Mouse (Mus musculus) right cerebral cortex, adult 2 months (tissue): ENCODE measurements around the gene Tmem160.

Experiments
- DNase-seq, 2 experiments: peaks; one replicate each; pipeline ENCODE4 v3.0.0; 2021 to 2022; ENCODE audit warnings: low spot score in 2 of 2

Tmem160 gene

GRCm38 (mm10) chr7:16452587-16453073 is at the start of gene Tmem160:
Gene Tmem160, plus strand, starts transcription at chr7:16452779.
- DNase-seq, result peak; percentile 88 to 91

DNA sequence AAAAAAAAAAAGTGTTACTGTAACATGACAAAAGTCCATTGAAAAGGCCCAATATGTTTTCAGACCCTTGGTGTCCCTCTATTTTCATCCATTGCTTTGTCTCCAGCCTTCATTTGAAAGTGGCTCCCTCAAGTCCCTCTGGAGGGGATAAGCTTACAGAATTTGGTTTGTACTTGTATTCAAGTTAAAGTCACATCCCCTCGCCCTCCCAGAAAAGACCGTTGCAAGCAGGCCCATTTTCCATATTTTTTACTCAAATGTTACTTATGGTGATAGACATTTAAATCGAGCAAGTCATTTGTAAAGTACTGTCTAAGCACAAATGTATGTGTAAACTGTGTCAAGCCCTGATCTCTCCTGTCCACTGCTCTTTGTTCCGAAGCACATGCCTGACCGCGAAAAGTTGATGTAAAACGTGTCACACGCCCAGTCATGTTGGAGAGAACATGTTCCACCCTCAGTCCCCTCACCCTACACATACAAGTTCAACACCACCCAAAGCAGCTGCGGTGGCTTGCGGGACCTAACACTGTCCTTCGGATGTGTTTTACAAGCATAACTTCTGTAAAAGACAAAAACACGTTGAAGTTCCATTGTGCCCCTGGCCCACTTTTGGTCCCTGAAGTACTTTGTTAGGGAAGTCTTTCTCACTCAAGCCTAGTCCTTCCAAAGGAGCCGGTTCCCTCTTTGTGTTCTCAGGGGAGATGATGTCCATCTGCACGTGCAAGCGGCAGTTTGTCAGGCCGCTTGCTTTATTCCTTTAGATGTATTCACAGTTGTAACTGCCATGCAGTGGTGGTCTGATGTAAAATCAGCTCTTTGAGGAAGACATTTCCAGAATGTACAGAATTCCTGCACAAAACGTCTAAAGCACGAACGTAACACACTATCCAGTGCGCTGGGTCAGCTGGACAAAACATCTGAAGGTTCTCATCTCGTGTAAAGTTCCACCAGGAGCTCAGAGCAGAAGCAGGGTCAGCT is 49.3 kb upstream of the Tmem160 start:
- peak; percentile 22 to 26 for DNase-seq

DNA sequence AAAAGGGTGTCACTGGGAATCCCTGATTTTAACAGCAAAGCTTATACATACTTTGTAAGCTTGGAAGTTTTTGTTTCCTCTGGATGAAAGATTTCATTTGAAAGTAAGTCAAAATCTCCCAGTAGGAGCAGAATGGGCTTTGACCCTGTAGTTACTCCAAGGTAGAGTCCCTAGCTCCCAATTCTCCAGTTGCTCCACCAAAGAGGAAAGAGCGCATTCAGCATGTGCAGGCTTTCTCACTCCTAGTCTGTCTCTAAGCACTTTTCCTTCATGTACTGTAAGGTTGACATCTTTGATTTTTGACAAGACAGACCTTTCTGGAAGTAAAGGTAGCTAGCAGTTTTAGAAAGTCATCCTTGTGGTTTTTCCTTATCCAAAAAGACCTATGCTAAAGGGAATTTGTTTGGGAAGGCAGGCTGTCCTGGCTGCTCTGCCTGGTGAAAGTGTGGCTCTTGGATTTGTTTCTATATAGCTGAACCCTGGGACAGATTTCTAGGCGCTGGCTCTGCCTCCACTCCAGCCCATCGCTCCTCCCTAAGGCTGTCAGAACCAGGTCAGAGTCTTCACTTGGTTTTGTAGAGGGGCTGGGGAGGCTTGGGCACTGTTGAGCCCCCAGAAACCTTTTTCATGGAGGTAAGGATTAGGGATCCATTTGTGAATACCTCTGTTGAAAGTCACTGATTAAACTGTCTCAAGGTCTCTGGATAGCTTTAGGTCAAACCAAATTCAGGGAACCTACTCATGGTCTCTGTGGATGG is 48.1 kb upstream of the Tmem160 start:
- DNase-seq, result no peak

GRCm38 (mm10) chr7:16405073-16405455 is 47.5 kb upstream of the Tmem160 start:
- peak; percentile 10 to 21 for DNase-seq

DNA sequence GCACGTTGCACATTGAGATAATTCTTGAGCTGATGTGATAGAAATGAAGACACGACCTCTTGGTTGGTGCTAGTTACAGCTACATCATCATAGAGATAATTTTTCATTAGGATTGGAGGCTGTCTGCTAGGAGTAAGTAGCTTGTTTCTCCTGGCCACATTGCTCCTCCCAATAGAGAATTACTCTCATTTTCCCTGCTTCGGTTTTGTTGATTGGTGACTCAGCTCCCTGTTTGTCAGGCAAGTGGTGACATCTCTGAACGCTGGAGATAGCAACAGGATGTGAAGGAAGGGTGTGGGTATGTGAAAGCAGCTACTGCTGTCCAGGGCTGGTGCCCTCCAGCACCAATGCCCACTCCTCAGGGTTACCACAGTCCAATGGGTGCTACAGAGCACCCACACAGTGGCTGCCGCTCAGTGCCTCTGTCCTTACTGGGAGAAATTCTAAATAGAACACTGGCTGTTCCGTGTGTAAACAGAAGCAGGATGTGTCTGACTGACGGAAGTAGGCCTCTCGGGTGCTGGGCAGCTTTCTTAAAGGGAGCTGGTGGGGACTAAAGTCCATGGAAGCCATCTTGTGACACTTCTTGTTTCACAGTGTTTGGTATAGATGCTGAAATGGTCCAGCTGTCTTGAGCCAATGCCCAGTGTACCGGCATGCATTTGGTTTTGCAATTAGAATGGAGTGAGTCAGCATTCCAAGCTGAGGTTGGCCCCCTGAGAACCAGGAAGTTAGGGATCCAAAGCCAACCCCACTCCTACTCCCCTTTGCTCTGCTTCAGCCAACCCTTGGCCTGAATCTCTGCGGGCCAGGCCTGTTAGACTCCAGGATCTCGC is 46.8 kb upstream of the Tmem160 start:
- peak; percentile 47 to 59 for DNase-seq

GRCm38 (mm10) chr7:16406978-16407377 is 45.6 kb upstream of the Tmem160 start:
- no peak for DNase-seq

GRCm38 (mm10) chr7:16411100-16411499 is 41.5 kb upstream of the Tmem160 start:
- DNase-seq, result no peak

- DNase-seq, result no peak
Observed at GRCm38 (mm10) chr7:16412220-16412896, 40.2 kb upstream of the Tmem160 start.

DNA sequence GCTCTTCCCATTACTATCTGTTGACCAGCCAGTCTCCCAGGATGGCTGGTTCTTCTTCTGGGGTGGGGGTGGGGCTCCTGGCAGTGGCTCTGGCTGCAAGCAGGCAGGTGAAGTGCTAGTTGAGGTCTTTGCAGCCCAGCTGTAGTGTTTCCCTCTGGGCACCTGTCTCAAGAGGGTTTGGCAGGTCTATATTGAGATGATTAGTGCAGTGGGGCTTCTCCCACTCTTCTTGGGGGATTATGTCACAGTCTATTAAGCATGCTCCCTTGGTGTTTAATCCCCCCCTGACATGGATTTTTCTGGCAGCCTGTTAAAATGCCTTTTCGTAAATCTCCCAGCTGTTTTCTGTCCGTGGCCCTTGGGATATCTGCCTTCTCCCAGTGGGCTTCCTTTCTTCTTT is 39.6 kb upstream of the Tmem160 start:
- no peak for DNase-seq

- no peak for DNase-seq
Observed at GRCm38 (mm10) chr7:16415426-16415825, 37.2 kb upstream of the Tmem160 start.

- DNase-seq, result no peak
Observed at GRCm38 (mm10) chr7:16417141-16417771, 35.3 kb upstream of the Tmem160 start.

- DNase-seq, result no peak
Observed at GRCm38 (mm10) chr7:16418713-16419112, 33.9 kb upstream of the Tmem160 start.

- no peak for DNase-seq
Observed at GRCm38 (mm10) chr7:16420493-16421118, 32.0 kb upstream of the Tmem160 start.

DNA sequence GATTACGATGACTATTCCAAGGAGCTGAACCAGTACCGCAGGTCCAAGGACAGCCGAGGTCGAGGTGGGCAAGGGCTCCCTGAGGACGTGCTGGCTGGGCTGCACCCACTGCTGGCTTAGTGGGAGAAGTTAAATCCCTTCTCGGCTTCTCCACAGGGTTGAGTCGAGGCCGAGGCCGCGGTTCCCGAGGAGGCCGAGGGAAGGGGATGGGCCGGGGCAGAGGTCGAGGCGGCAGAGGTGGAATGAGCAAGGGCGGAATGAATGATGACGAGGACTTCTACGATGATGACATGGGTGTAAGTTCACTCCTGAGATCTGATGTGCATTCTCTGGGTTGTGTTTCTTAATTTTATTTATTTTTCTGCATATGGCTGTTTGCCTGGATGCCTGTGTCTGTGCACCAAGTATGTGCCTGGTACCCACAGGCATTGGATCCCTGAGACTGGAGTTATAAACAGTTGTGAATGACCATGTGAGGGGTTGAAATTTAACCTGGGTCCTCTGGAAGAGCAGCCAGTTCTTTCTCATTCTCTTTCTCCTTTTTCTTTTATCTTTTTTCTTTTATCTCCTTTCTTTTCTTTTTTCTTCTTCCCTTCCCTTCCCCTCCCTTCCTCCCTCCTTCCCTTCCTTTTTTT is 30.2 kb upstream of the Tmem160 start:
- DNase-seq, result no peak

DNA sequence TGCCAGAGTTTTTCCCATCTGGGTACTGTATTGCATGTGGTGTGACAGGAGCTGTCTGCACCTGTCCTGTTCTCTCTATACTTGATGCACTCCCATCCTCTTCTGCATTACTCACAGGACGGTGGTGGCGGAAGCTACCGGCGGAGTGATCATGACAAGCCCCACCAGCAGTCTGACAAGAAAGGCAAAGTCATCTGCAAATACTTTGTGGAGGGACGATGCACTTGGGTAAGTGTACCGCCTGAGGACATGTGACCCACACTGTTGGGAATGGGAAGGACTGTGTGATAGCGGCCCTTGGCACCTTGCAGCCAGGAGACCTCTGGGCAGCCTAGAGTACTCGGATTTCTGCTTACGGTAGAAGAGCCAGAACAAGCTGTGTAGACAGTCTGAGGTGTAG is 28.8 kb upstream of the Tmem160 start:
- no peak for DNase-seq

DNA sequence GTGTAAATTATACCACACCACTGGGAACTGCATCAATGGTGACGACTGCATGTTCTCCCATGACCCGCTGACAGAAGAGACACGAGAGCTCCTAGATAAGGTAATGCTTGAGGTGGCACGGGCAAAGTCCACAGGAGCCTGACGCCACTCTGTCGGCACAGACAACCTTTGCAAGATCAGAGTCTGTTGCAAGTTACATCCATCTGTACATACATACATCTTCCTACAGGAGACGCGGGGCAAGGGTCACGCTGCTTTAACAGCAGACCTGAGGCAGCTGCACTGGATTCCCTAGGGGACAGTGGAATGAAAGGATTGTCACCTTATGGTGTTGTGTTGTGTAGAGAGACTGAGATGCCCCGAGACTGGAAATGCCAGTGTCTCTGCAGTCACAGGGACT is 26.9 kb upstream of the Tmem160 start:
- no peak for DNase-seq

GRCm38 (mm10) chr7:16426129-16426729 is 26.4 kb upstream of the Tmem160 start:
- DNase-seq, result peak; percentile 67 to 75

DNA sequence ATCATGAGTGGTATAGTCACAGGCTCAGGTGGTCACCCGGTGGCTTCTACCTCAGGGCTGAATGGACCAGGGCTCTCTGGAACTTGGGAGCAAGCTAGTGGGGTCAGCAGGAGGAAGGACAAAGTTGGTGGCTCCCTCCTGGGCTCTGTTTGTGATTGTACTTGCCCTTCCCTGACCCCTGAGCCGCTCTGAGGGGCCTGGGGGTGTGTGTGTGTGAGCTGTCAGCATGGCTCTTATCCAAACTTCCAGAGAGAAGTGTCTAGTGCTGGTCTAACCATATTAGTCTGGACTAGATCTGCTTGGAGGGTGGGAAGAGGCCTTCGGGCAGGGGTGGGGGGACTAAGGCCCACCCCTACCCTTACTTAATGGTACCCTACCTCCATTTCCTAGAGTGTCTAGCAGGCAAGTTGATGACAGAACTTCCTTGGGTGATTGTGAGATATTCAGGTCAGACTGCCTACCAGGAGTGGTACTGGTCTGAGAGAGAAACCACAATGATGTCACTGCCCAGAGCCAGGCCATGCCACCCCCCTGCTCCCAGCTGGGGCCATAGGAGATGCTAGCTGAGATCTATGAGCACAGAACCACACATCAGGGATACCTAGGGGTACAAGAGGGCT is 19.1 kb upstream of the Tmem160 start:
- DNase-seq, result no peak

- DNase-seq, result no peak
Observed at GRCm38 (mm10) chr7:16435088-16435487, 17.5 kb upstream of the Tmem160 start.
